Mouse (Mus musculus): ENCODE results near the gene Shmt2.

DNA sequence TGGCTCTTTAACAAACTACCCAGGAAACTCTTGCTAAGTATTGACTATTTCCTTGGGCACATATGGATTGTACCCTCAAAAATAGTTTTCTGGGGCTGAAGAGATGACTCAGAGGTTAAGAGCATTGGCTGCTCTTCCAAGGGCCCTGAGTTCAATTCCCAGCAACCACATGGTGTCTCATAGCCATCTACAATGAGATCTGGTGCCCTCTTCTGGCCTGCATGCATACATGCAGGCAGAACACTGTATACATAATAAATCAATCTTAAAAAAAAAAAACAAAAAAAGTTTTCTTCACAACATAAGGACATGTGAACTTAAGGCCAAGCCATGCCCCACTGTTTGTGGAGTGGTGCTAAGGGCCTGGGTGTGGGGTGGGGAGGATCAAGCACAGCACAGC is 38.9 kb upstream of the Shmt2 start:
- TF ChIP-seq POLR2A (IDR thresholded peaks at IDR 0.05; ENCODE audit: insufficient read length, low read depth) (no peak), USF1 (IDR thresholded peaks at IDR 0.05; ENCODE audit: low read depth) (no peak), REST (IDR thresholded peaks at IDR 0.05; ENCODE audit: insufficient read depth, insufficient read length) (no peak), MYOG (IDR thresholded peaks at IDR 0.05; ENCODE audit: control insufficient read depth in 1 of 3, insufficient read depth in 1 of 3, insufficient read length in 2 of 3, low read depth in 2 of 3) (no peak), E2F4 (IDR thresholded peaks at IDR 0.05; ENCODE audit: insufficient read depth) (no peak), MAX (IDR thresholded peaks at IDR 0.05; ENCODE audit: low read depth) (no peak), TCF12 (IDR thresholded peaks at IDR 0.05; ENCODE audit: insufficient read depth, poor library complexity, severe bottlenecking) (no peak), MYOD1 (IDR thresholded peaks at IDR 0.05; ENCODE audit: control insufficient read depth in 1 of 3, insufficient read length in 2 of 3, low read depth in 2 of 3) (no peak), SRF (IDR thresholded peaks at IDR 0.05; ENCODE audit: control insufficient read depth, insufficient read length, low read depth) (no peak), POLR2AphosphoS2 (IDR thresholded peaks at IDR 0.05; ENCODE audit: insufficient read length, low read depth) (no peak), CEBPB (IDR thresholded peaks at IDR 0.05; ENCODE audit: insufficient read depth, poor library complexity, severe bottlenecking) (no peak), TCF3 (IDR thresholded peaks at IDR 0.05; ENCODE audit: insufficient read length, low read depth) (no peak)
